22 mouse cellular contexts compared by ENCODE assay signal in genomic region chr4:127325276-127325675, GRCm38 (mm10). TPM values are rescaled to one million over a fixed set of nuclear protein-coding genes. Genes with fewer than 3 reads are reported as not detected.
A peak's percentile ranks its signal among the peaks of the same experiment; 100 is the strongest.
DNase-seq lines count a peak whose midpoint lies in the region; ATAC-seq and TF ChIP-seq lines count a peak whose summit lies in the region.
"Had no signal": no experiment of that assay in that cellular context is flagged by ENCODE, and none has a peak within 500 bp of the region (broad histone marks: within the 10 kb centered on the region; RNA-seq: fewer than 3 reads in every experiment).

No protein-coding gene starts in this region.

- TF ChIP-seq CTCF in kidney, adult 2 months (conservative IDR thresholded peaks at IDR 0.05; ENCODE audit: insufficient read depth, insufficient read length, low read depth, low read length) = no peak
- TF ChIP-seq CTCF in ES-Bruce4 (IDR thresholded peaks at IDR 0.05; ENCODE audit: low read depth, low read length) = no peak

- H3K27ac ChIP-seq in kidney, adult 2 months (ENCODE audit: insufficient read depth, low read depth, low read length) = no peak overlapping the region
- no peak overlapping the region for H3K27ac ChIP-seq in kidney, embryonic 15.5 days
- peak overlapping the region; percentile 28; the same call in 1 of the 2 replicates for H3K27ac ChIP-seq in ES-Bruce4 (ENCODE audit: insufficient read depth, low read length)
- no peak overlapping the region for H3K27ac ChIP-seq in forebrain, embryonic 13.5 days
- H3K27ac ChIP-seq: embryonic facial prominence, embryonic 10.5 days; embryonic facial prominence, embryonic 13.5 days; forebrain, embryonic 12.5 days; gastrocnemius, adult 2 months; hindbrain, embryonic 13.5 days; hindbrain, postnatal 0 days had no signal

- TF ChIP-seq POLR2A in kidney, adult 2 months (IDR thresholded peaks at IDR 0.05; ENCODE audit: low read depth, low read length) = no peak
- TF ChIP-seq POLR2A in ES-Bruce4 (IDR thresholded peaks at IDR 0.05; ENCODE audit: insufficient read depth, low read length) = no peak

- no peak overlapping the region for H3K4me2 ChIP-seq in kidney, embryonic 15.5 days
- H3K4me2 ChIP-seq in forebrain, embryonic 13.5 days = no peak overlapping the region
- H3K4me2 ChIP-seq: embryonic facial prominence, embryonic 13.5 days; forebrain, embryonic 12.5 days; heart, embryonic 11.5 days; hindbrain, embryonic 13.5 days had no signal

- no peaks in the 10 kb centered on the region for H3K4me1 ChIP-seq in kidney, adult 2 months (ENCODE audit: control insufficient read depth, insufficient read depth, low read length)
- peaks cover 16% of the 10 kb centered on the region for H3K4me1 ChIP-seq in kidney, embryonic 15.5 days
- peaks cover 5% of the 10 kb centered on the region for H3K4me1 ChIP-seq in ES-Bruce4 (ENCODE audit: control insufficient read depth, insufficient read depth, low read length)
- peaks cover 9% of the 10 kb centered on the region for H3K4me1 ChIP-seq in forebrain, embryonic 13.5 days

- H3K27me3 ChIP-seq in kidney, adult 2 months (replicated peaks; ENCODE audit: control insufficient read depth, insufficient read depth, low read length) = no peaks in the 10 kb centered on the region; the same call in 1 of the 2 replicates
- peaks cover 56% of the 10 kb centered on the region for H3K27me3 ChIP-seq in kidney, embryonic 15.5 days
- no peaks in the 10 kb centered on the region for H3K27me3 ChIP-seq in ES-Bruce4 (ENCODE audit: control insufficient read depth, insufficient read depth, low read length, poor library complexity, severe bottlenecking)
- peaks cover 45% of the 10 kb centered on the region for H3K27me3 ChIP-seq in forebrain, embryonic 13.5 days

- no peaks in the 10 kb centered on the region for H3K36me3 ChIP-seq in kidney, adult 2 months (ENCODE audit: control insufficient read depth, insufficient read depth, low read length)
- H3K36me3 ChIP-seq in kidney, embryonic 15.5 days = no peaks in the 10 kb centered on the region
- peaks cover 15% of the 10 kb centered on the region for H3K36me3 ChIP-seq in ES-Bruce4 (ENCODE audit: control insufficient read depth, insufficient read depth, low read length, poor library complexity, severe bottlenecking)
- no peaks in the 10 kb centered on the region for H3K36me3 ChIP-seq in forebrain, embryonic 13.5 days (ENCODE audit: poor library complexity, severe bottlenecking)
- H3K36me3 ChIP-seq: embryonic facial prominence, embryonic 10.5 days; embryonic facial prominence, embryonic 13.5 days; forebrain, embryonic 12.5 days; hindbrain, embryonic 13.5 days had no signal

- no peaks in the 10 kb centered on the region for H3K9me3 ChIP-seq in kidney, embryonic 15.5 days (replicated peaks)
- H3K9me3 ChIP-seq in ES-Bruce4 (replicated peaks; ENCODE audit: control insufficient read depth, insufficient read depth, low read length, poor library complexity, severe bottlenecking) = no peaks in the 10 kb centered on the region
- no peaks in the 10 kb centered on the region for H3K9me3 ChIP-seq in forebrain, embryonic 13.5 days (replicated peaks)
- H3K9me3 ChIP-seq: embryonic facial prominence, embryonic 10.5 days; embryonic facial prominence, embryonic 13.5 days; forebrain, embryonic 12.5 days; hindbrain, embryonic 13.5 days had no signal

- WGBS in kidney, adult 2 months = 68% methylated on average over 5 of the region's 5 CpGs
- 85% methylated on average over 5 of the region's 5 CpGs for WGBS in kidney, embryonic 15.5 days
- WGBS in forebrain, embryonic 13.5 days = 89% methylated on average over 5 of the region's 5 CpGs

- ATAC-seq in kidney, embryonic 15.5 days (replicated peaks; ENCODE audit: low FRiP score) = no peak
- ATAC-seq in forebrain, embryonic 13.5 days = no peak
- ATAC-seq: activated CD4-positive, CD25-positive, alpha-beta regulatory T cell, adult 4 months; inflammation-experienced regulatory T-cells, adult 6 months had no signal

- H3K4me3 ChIP-seq in kidney, adult 2 months (ENCODE audit: insufficient read depth, low read depth, low read length) = no peak overlapping the region
- H3K4me3 ChIP-seq in kidney, embryonic 15.5 days (replicated peaks) = no peak overlapping the region
- peak overlapping the region; percentile 59 for H3K4me3 ChIP-seq in ES-Bruce4 (ENCODE audit: low read depth, low read length)
- no peak overlapping the region for H3K4me3 ChIP-seq in forebrain, embryonic 13.5 days
- H3K4me3 ChIP-seq: embryonic facial prominence, embryonic 10.5 days; embryonic facial prominence, embryonic 13.5 days; erythroblast, embryonic 14.5 days; forebrain, embryonic 12.5 days; gastrocnemius, adult 2 months; hindbrain, embryonic 13.5 days had no signal

- TF ChIP-seq EP300 in ES-Bruce4 (IDR thresholded peaks at IDR 0.05; ENCODE audit: insufficient read depth, low read depth, low read length) = no peak

- no peak overlapping the region for H3K9ac ChIP-seq in kidney, embryonic 15.5 days
- H3K9ac ChIP-seq in ES-Bruce4 (ENCODE audit: low read depth, poor library complexity, severe bottlenecking) = no peak overlapping the region
- H3K9ac ChIP-seq in forebrain, embryonic 13.5 days = no peak overlapping the region
- H3K9ac ChIP-seq: embryonic facial prominence, embryonic 13.5 days; forebrain, embryonic 12.5 days; forebrain, postnatal 0 days; hindbrain, embryonic 13.5 days had no signal

- DNase-seq in kidney, adult 2 months = peak; percentile 70
- DNase-seq in kidney, postnatal 36 days = peak; percentile 25 to 56
- no peak for DNase-seq in kidney, postnatal 10 days
- DNase-seq: adrenal gland, adult 8-10 months had no signal

RNA-seq across cellular contexts. Expression of gene Gjb3, which starts 5.4 kb away (rescaled TPM):
- polyA plus RNA-seq in kidney, adult 2 months (2012; rRNA removed) = 0.24 and 0.44 TPM in 2 replicates
- polyA plus RNA-seq in kidney, embryonic 15.5 days (2015; fragmentation: Nextera tagmentation; extraction: Ambion mirVana) = 1.4 and 1.7 TPM in 2 replicates
- 57.2 and 66.7 TPM in 2 replicates for polyA plus RNA-seq in ES-Bruce4 (2011; ENCODE audit: insufficient read depth, insufficient read length, low read depth, missing spikeins)
- 0.10 TPM in 1 of 2 replicates, not detected in the other for polyA plus RNA-seq in forebrain, embryonic 13.5 days (2015; fragmentation: Nextera tagmentation; extraction: Ambion mirVana)
- polyA plus RNA-seq: activated CD4-positive, CD25-positive, alpha-beta regulatory T cell, adult 4 months; erythroblast, embryonic 14.5 days had no signal

RNA-seq across cellular contexts. Expression of gene Gja4, which starts 11.4 kb away (rescaled TPM):
- polyA plus RNA-seq in kidney, adult 2 months (2012; rRNA removed) = 17.8 and 19.2 TPM in 2 replicates
- polyA plus RNA-seq in kidney, embryonic 15.5 days (2015; fragmentation: Nextera tagmentation; extraction: Ambion mirVana) = 24.9 and 30.5 TPM in 2 replicates
- 1.4 TPM in 2 replicates for polyA plus RNA-seq in ES-Bruce4 (2011; ENCODE audit: insufficient read depth, insufficient read length, low read depth, missing spikeins)
- 11.4 and 13.1 TPM in 2 replicates for polyA plus RNA-seq in forebrain, embryonic 13.5 days (2015; fragmentation: Nextera tagmentation; extraction: Ambion mirVana)
- polyA plus RNA-seq: activated CD4-positive, CD25-positive, alpha-beta regulatory T cell, adult 4 months; erythroblast, embryonic 14.5 days had no signal

RNA-seq across cellular contexts. Expression of gene Gjb4, which starts 28.6 kb away (rescaled TPM):
- 1.4 and 1.5 TPM in 2 replicates for polyA plus RNA-seq in kidney, adult 2 months (2012; rRNA removed)
- 0.85 and 1.1 TPM in 2 replicates for polyA plus RNA-seq in kidney, embryonic 15.5 days (2015; fragmentation: Nextera tagmentation; extraction: Ambion mirVana)
- polyA plus RNA-seq in ES-Bruce4 (2011; ENCODE audit: insufficient read depth, insufficient read length, low read depth, missing spikeins) = 2.1 and 2.6 TPM in 2 replicates
- not detected in 2 replicates for polyA plus RNA-seq in forebrain, embryonic 13.5 days (2015; fragmentation: Nextera tagmentation; extraction: Ambion mirVana)
- polyA plus RNA-seq: activated CD4-positive, CD25-positive, alpha-beta regulatory T cell, adult 4 months; cortical plate, adult 2 months; embryonic facial prominence, embryonic 10.5 days; erythroblast, embryonic 14.5 days; forebrain, embryonic 12.5 days; forebrain, postnatal 0 days; frontal cortex, adult 2 months; heart, embryonic 11.5 days; heart, embryonic 14.5 days; heart, postnatal 0 days; hindbrain, embryonic 13.5 days; hindbrain, postnatal 0 days; inflammation-experienced regulatory T-cells, adult 6 months had no signal

RNA-seq across cellular contexts. Expression of gene Gjb5, which starts 32.7 kb away (rescaled TPM):
- polyA plus RNA-seq in kidney, adult 2 months (2012; rRNA removed) = 0.67 and 0.75 TPM in 2 replicates
- 2.2 and 2.4 TPM in 2 replicates for polyA plus RNA-seq in kidney, embryonic 15.5 days (2015; fragmentation: Nextera tagmentation; extraction: Ambion mirVana)
- polyA plus RNA-seq in ES-Bruce4 (2011; ENCODE audit: insufficient read depth, insufficient read length, low read depth, missing spikeins) = 15.9 and 16.5 TPM in 2 replicates
- polyA plus RNA-seq in forebrain, embryonic 13.5 days (2015; fragmentation: Nextera tagmentation; extraction: Ambion mirVana) = 0.10 TPM in 1 of 2 replicates, not detected in the other
- polyA plus RNA-seq: activated CD4-positive, CD25-positive, alpha-beta regulatory T cell, adult 4 months; cortical plate, adult 2 months; erythroblast, embryonic 14.5 days; forebrain, embryonic 12.5 days; inflammation-experienced regulatory T-cells, adult 6 months had no signal

Comparison
In these comparisons a context has a peak if more than half of its experiments do, and no peak if none do; other contexts are left out.
1. RNA of gene Gjb3, which starts 5.4 kb away (polyA plus RNA-seq): 57.2 to 66.7 TPM in ES-Bruce4; 1.4 to 1.7 TPM in kidney, embryonic 15.5 days, 0.24 to 0.44 TPM in kidney, adult 2 months and 0.10 TPM in forebrain, embryonic 13.5 days; every median in the first group is over 10 times any median in the second.